Mouse (Mus musculus): ENCODE results near the gene AC131692.1. TPM values are rescaled to one million over a fixed set of nuclear protein-coding genes. Genes with fewer than 3 reads are reported as not detected.
"Not testable (repeated sequence)": the region's sequence is repeated elsewhere in the genome, so short reads cannot be mapped to it uniquely, and the experiment has no call there.

The AC131692.1 gene
- polyA plus RNA-seq, 1 experiment from 2014 or later = 0.56 TPM

- peak; percentile 93 for DNase-seq (ENCODE audit: low spot score)
Measured at GRCm38 (mm10) chr19:6127760-6128341, 33.6 kb downstream of the AC131692.1 start, which contains the start of gene Snx15. Gene Snx15 (minus strand): TSS chr19:6128304.

GRCm38 (mm10) chr19:6130414-6131128 lies 36.4 kb downstream of the AC131692.1 start:
- H3K27ac ChIP-seq (replicated peaks); H3K4me3 ChIP-seq; H3K4me1 ChIP-seq; DNase-seq (ENCODE audit: low spot score); H3K27me3 ChIP-seq (replicated peaks; ENCODE audit: low read depth, poor library complexity, severe bottlenecking); H3K9me3 ChIP-seq: not testable (repeated sequence)
- H3K36me3 ChIP-seq (replicated peaks) = peaks cover 21% of the 10 kb centered on the region
- 79% methylated on average over 7 of the region's 7 CpGs for whole genome bisulfite sequencing

More at GRCm38 (mm10) chr19:6127760-6128341, 33.6 kb downstream of the AC131692.1 start, which contains the start of gene Snx15:
- Histone ChIP-seq H3K27me3 (replicated peaks; ENCODE audit: low read depth, poor library complexity, severe bottlenecking) (no peaks in the 10 kb centered on the region), H3K27ac (replicated peaks) (peak within 1 kb of the TSS; percentile 88), H3K4me3 (peak within 1 kb of the TSS; percentile 66), H3K36me3 (replicated peaks) (no peaks in the 10 kb centered on the region), H3K4me1 (peaks cover 16% of the 10 kb centered on the region), H3K9me3 (no peaks in the 10 kb centered on the region)
- under 1% methylated on average over 32 of the region's 32 CpGs for WGBS

- no peak for DNase-seq (ENCODE audit: low spot score)
- no peaks in the 10 kb centered on the region for H3K9me3 ChIP-seq
Measured at GRCm38 (mm10) chr19:6132171-6132827, 38.1 kb downstream of the AC131692.1 start.

DNA sequence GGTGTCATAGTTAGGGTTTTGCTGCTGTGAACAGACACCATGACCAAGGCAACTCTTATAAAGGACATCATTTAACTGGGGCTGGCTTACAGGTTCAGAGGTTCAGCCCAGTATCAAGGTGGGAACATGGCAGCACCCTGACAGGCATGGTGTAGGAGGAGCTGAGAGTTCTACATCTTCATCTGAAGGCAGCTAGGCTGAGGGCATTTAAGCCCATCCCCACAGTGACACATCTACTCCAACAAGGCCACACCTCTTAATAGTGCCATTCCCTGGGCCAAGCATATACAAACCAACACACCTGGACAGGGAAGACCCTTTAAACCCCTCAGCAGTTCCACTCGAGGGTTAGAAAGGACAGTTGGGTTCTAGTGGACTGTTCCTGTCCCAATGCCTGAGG lies 39.0 kb downstream of the AC131692.1 start:
- not testable (repeated sequence) for H3K27me3 ChIP-seq (replicated peaks; ENCODE audit: low read depth, poor library complexity, severe bottlenecking); H3K9me3 ChIP-seq; H3K27ac ChIP-seq (replicated peaks); DNase-seq (ENCODE audit: low spot score); H3K4me3 ChIP-seq; H3K4me1 ChIP-seq
- H3K36me3 ChIP-seq (replicated peaks) = peaks cover 47% of the 10 kb centered on the region
- 69% methylated on average over 1 of the region's 1 CpGs for whole genome bisulfite sequencing

More at GRCm38 (mm10) chr19:6132171-6132827, 38.1 kb downstream of the AC131692.1 start:
- no peak overlapping the region for H3K27ac ChIP-seq (replicated peaks)
- peaks cover 38% of the 10 kb centered on the region for H3K36me3 ChIP-seq (replicated peaks)
- H3K4me3 ChIP-seq = no peak overlapping the region
- H3K27me3 ChIP-seq (replicated peaks; ENCODE audit: low read depth, poor library complexity, severe bottlenecking) = no peaks in the 10 kb centered on the region
- 86% methylated on average over 7 of the region's 7 CpGs for WGBS
- peaks cover 10% of the 10 kb centered on the region; the same call in 1 of the 2 replicates for H3K4me1 ChIP-seq

GRCm38 (mm10) chr19:6136397-6136796 lies 42.2 kb downstream of the AC131692.1 start:
- no peak for DNase-seq (ENCODE audit: low spot score)
- H3K4me1 ChIP-seq = peaks cover 18% of the 10 kb centered on the region
- no peak overlapping the region for H3K27ac ChIP-seq (replicated peaks)
- no peaks in the 10 kb centered on the region for H3K27me3 ChIP-seq (replicated peaks; ENCODE audit: low read depth, poor library complexity, severe bottlenecking)
- no peaks in the 10 kb centered on the region for H3K9me3 ChIP-seq
- 82% methylated on average over 3 of the region's 3 CpGs for WGBS
- H3K36me3 ChIP-seq (replicated peaks) = peaks cover 52% of the 10 kb centered on the region
- H3K4me3 ChIP-seq = no peak overlapping the region

DNA sequence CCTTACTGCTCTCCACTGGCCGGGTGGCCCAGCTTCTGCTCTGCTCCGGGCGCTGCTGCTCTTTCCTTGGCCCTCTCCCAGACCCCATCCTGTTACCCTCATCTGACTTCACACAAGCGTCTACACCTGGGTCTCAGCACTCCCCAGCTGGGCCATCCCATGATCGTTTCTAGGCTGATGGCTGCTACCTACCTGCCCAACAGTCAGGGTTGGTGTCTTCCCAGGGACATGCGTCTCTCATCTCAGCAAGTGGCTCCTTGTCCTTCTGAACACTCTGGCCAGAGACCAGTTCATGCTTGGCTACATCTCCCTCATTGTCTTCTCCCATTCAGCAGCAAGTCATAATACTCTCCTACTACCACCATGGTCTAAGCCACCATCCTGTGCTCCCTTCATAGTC lies 45.5 kb downstream of the AC131692.1 start:
- Histone ChIP-seq H3K4me1 (peaks cover 22% of the 10 kb centered on the region), H3K9me3 (no peaks in the 10 kb centered on the region), H3K27ac (replicated peaks) (peak overlapping the region; percentile 99), H3K4me3 (peak overlapping the region; percentile 88), H3K36me3 (replicated peaks) (peaks cover 39% of the 10 kb centered on the region), H3K27me3 (replicated peaks; ENCODE audit: low read depth, poor library complexity, severe bottlenecking) (no peaks in the 10 kb centered on the region)
- 94% methylated on average over 6 of the region's 6 CpGs for WGBS
- no peak for DNase-seq (ENCODE audit: low spot score)

- H3K4me1 ChIP-seq = peaks cover 22% of the 10 kb centered on the region
- peak overlapping the region; percentile 99 for H3K27ac ChIP-seq (replicated peaks)
- H3K36me3 ChIP-seq (replicated peaks) = peaks cover 34% of the 10 kb centered on the region
- H3K9me3 ChIP-seq = no peaks in the 10 kb centered on the region
- WGBS = 9% methylated on average over 16 of the region's 16 CpGs
- H3K27me3 ChIP-seq (replicated peaks; ENCODE audit: low read depth, poor library complexity, severe bottlenecking) = no peaks in the 10 kb centered on the region
- DNase-seq (ENCODE audit: low spot score) = no peak
- H3K4me3 ChIP-seq = peak overlapping the region; percentile 88
Measured at GRCm38 (mm10) chr19:6140374-6140677, 46.1 kb downstream of the AC131692.1 start.

DNA sequence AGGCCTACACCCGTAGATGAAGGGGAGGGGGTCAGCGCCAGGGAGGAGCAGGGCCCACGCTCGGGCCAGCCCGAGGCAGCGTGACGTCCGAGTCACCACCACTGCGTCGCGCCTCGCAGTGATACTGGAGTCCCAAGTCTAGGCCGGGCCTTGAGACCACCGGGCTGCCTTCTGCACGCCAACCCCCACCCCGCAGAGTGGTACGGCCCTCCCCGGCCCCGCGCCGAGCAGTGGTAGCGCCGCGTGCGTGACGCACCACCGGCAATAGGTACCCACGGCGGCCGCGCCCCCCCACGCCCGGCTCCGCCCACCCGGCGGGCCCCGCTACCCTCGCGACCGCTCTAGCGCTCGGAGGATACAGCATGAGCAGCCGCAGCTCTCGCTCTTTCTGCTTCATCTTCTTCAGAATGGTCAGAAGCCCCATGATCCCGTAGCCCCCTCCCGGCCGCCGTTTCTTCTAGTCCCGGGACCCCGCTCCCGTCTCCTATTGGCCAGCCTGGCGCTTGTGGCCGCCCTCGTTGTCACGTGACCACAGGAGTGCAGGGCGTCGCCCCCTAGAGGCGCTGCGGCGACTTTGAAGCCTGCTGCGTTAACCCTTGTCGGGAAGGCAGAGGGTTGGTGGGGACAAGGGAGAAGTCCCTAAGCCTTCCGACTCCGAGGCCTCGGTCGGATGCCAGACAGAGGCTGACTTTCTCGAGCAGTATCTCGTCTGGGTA lies 46.6 kb downstream of the AC131692.1 start, which contains the start of gene Batf2:
Batf2 (plus strand) TSS at position 306 of the 716 bp plus-strand sequence.
- peak within 1 kb of the TSS; percentile 88 for H3K4me3 ChIP-seq
- peak; percentile 96 for DNase-seq (ENCODE audit: low spot score)
- H3K27ac ChIP-seq (replicated peaks) = peak within 1 kb of the TSS; percentile 99
- peaks cover 29% of the 10 kb centered on the region for H3K36me3 ChIP-seq (replicated peaks)
- H3K4me1 ChIP-seq = peaks cover 22% of the 10 kb centered on the region
- no peaks in the 10 kb centered on the region for H3K9me3 ChIP-seq
- WGBS = under 1% methylated on average over 68 of the region's 68 CpGs
- no peaks in the 10 kb centered on the region for H3K27me3 ChIP-seq (replicated peaks; ENCODE audit: low read depth, poor library complexity, severe bottlenecking)

DNA sequence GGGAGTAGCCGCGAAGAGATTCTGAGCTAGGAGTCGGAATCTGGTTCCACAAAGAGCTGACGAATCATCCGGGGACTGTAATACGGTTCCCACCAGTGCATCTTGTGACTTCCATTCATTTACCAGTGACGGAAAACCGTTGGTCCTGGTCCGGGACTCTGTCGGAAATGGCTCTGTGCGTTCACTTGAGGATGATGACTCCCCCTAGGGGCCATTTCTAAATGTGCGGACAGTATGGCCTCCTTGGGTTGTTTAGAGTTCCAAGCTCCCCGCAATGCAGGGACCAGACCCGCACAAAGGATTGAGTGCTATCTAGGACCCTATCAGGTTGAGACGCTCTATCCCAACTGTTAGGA lies 47.2 kb downstream of the AC131692.1 start, which contains the start of gene Arl2:
Arl2 (minus strand) TSS at position 155 of the 356 bp plus-strand sequence.
- Histone ChIP-seq H3K4me1 (peaks cover 21% of the 10 kb centered on the region), H3K27me3 (replicated peaks; ENCODE audit: low read depth, poor library complexity, severe bottlenecking) (no peaks in the 10 kb centered on the region), H3K9me3 (no peaks in the 10 kb centered on the region), H3K36me3 (replicated peaks) (peaks cover 23% of the 10 kb centered on the region), H3K27ac (replicated peaks) (peak within 1 kb of the TSS; percentile 99), H3K4me3 (peak within 1 kb of the TSS; percentile 88)
- peak; percentile 85 for DNase-seq (ENCODE audit: low spot score)
- under 1% methylated on average over 15 of the region's 15 CpGs for WGBS

DNA sequence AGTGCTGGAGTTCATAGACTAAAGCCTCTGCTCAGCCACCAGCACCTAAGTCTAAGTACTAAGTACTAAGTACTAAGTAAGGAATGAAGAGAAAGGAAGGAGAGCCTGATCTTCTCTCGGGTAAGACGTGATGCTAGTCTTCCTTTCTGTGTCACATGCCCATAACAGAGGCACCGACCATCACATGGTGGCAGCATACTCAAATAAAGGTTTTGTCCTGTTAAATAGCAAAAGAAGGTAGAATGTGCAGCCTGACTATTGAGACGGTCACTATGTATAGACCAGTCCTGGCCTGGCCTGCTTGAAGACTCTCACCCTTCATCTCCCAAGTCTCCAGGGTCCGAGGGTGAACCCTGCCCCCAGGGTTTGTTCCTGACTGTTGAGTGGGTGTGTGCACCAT lies 50.6 kb downstream of the AC131692.1 start:
- WGBS = 76% methylated on average over 5 of the region's 5 CpGs
- no peak overlapping the region for H3K4me3 ChIP-seq
- no peaks in the 10 kb centered on the region for H3K36me3 ChIP-seq (replicated peaks)
- no peak for DNase-seq (ENCODE audit: low spot score)
- H3K27me3 ChIP-seq (replicated peaks; ENCODE audit: low read depth, poor library complexity, severe bottlenecking) = no peaks in the 10 kb centered on the region
- peaks cover 13% of the 10 kb centered on the region for H3K4me1 ChIP-seq
- no peaks in the 10 kb centered on the region for H3K9me3 ChIP-seq
- H3K27ac ChIP-seq (replicated peaks) = no peak overlapping the region

All from embryonic facial prominence, embryonic 10.5 days (tissue).